Mouse (Mus musculus): ENCODE data around the gene Apom. TPM values are rescaled to one million over a fixed set of nuclear protein-coding genes. Genes with fewer than 3 reads are reported as not detected.

Gene Apom
- polyA plus RNA-seq (2015; fragmentation: Nextera tagmentation; extraction: Ambion mirVana) = 0.56 TPM in 1 of 2 replicates, not detected in the other

DNA sequence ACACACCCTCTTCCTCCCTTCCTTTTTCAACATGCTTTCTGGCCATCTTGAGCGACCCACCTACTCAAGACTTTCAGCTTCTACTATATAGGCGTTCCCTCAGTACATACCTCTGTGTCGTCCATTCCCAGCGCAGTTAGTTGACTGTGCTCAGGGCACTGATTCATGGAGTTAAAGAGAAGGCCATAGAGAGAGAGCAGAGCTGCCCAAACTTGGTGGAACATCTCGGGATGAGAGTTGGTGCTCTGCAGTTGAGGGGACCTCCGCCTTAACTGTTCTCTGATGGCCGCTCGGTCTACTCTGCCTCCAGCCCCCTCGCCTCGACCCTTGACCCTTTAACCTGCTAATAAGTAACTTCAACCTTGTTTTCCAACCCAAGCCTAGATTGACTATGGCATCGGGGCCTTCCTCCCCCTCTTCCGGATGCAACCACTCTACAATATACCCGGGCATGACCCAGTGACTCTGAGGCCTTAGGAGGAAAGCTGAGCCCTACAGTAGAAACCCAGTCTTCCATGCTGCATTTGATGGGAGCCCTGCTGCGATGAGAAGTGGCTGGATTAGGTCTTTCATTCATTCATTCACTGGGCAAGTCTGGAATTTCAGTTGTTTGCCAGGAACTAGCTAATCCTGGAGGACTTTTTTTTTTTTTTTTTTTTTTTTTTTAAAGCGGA lies at the start of gene Apom:
TSS of gene Apom (minus strand) at position 551 of the 674 bp plus-strand sequence.
- H3K27ac ChIP-seq (ENCODE audit: low read length) = no peak within 1 kb of the TSS
- no peaks in the 10 kb centered on the region for H3K9me3 ChIP-seq (ENCODE audit: control insufficient read depth, low read length)
- peaks cover 16% of the 10 kb centered on the region for H3K4me1 ChIP-seq (replicated peaks; ENCODE audit: control insufficient read depth, insufficient read depth, low read length)
- no peaks in the 10 kb centered on the region for H3K27me3 ChIP-seq (replicated peaks; ENCODE audit: control insufficient read depth, insufficient read depth, low read length)
- WGBS = 84% methylated on average over 15 of the region's 15 CpGs
- no peaks in the 10 kb centered on the region for H3K36me3 ChIP-seq (ENCODE audit: control insufficient read depth, insufficient read depth)
- no peak within 1 kb of the TSS for H3K4me2 ChIP-seq (ENCODE audit: low read length)
- ATAC-seq = no peak
- no peak within 1 kb of the TSS for H3K4me3 ChIP-seq (replicated peaks; ENCODE audit: low read length)
- no peak within 1 kb of the TSS for H3K9ac ChIP-seq (replicated peaks; ENCODE audit: low read depth, low read length)

DNA sequence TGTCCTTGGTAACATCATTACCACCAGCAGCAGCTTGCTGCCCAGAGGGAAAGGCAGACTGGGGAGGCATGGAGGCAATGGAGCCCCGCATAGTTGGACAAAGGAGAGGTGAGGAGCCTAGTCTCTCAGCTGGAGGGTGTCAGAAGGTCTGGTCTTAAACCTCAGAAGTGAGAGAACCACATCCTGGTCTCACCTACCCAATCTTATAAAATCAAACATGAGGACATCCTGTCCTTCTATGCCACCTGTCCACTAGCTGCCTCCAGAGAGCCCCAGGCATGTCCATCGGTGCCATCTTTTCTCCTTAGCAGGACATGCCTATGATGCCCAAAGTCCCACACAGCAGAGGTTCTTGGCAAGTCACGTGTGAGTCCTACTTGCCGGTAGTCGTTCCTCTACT lies 48.2 kb upstream of the Apom start:
- no peak overlapping the region for H3K27ac ChIP-seq (ENCODE audit: low read length)
- no peak overlapping the region for H3K9ac ChIP-seq (replicated peaks; ENCODE audit: low read depth, low read length)
- no peak overlapping the region for H3K4me3 ChIP-seq (replicated peaks; ENCODE audit: low read length)
- no peaks in the 10 kb centered on the region for H3K9me3 ChIP-seq (ENCODE audit: control insufficient read depth, low read length)
- WGBS = 91% methylated on average over 5 of the region's 5 CpGs
- no peak overlapping the region for H3K4me2 ChIP-seq (ENCODE audit: low read length)
- H3K27me3 ChIP-seq (replicated peaks; ENCODE audit: control insufficient read depth, insufficient read depth, low read length) = no peaks in the 10 kb centered on the region
- H3K36me3 ChIP-seq (ENCODE audit: control insufficient read depth, insufficient read depth) = no peaks in the 10 kb centered on the region
- no peak for ATAC-seq
- H3K4me1 ChIP-seq (replicated peaks; ENCODE audit: control insufficient read depth, insufficient read depth, low read length) = no peaks in the 10 kb centered on the region

DNA sequence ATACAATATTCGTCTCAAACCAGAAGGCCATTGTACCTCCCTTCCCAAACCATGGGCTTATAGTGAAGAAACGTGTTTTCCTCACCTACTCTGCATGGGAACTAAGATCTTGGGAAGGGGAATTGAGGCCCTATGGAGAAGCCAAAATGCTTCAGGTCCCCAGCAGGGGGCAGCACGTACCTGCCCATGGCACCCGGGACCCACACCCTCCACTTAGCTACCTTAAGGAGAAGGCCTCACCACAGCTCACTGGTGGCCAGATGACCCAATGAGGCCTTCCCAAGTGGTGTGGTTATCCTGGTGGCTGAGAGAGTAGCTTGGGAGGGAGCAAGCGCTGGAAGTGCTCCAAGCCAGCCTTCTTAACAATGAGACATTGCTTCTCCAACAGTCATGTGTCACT lies 46.7 kb upstream of the Apom start:
- ATAC-seq = 0 out of 2 replicates have a peak, but pooled peaks have one; percentile 49

DNA sequence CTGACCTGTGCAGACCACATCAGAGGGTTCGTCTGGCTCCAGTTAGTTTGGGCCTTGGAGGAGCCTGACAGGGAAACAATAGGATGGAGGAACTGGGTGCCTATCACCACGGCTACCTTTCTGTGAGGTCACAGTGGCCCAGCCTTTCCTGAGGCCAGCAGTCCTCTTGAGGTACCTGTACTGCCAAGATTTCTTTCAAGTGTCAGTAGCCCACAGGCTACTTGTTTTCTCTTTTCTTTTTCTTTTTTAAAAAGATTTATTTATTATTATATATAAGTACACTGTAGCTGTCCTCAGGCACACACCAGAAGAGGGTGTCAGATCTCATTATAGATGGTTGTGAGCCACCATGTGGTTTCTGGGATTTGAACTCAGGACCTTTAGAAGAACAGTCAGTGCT lies 44.1 kb upstream of the Apom start, which contains the start of gene Aif1:
TSS of gene Aif1 (minus strand) at position 101 of the 400 bp plus-strand sequence.
- no peak for ATAC-seq
- 43% methylated on average over 2 of the region's 2 CpGs for WGBS

More for the DNA sequence above, 46.7 kb upstream of the Apom start:
- Histone ChIP-seq H3K4me2 (ENCODE audit: low read length) (no peak overlapping the region), H3K4me3 (replicated peaks; ENCODE audit: low read length) (no peak overlapping the region), H3K27me3 (replicated peaks; ENCODE audit: control insufficient read depth, insufficient read depth, low read length) (no peaks in the 10 kb centered on the region), H3K9ac (replicated peaks; ENCODE audit: low read depth, low read length) (no peak overlapping the region), H3K9me3 (ENCODE audit: control insufficient read depth, low read length) (no peaks in the 10 kb centered on the region), H3K27ac (ENCODE audit: low read length) (no peak overlapping the region), H3K36me3 (ENCODE audit: control insufficient read depth, insufficient read depth) (no peaks in the 10 kb centered on the region), H3K4me1 (replicated peaks; ENCODE audit: control insufficient read depth, insufficient read depth, low read length) (no peaks in the 10 kb centered on the region)
- 10% methylated on average over 5 of the region's 5 CpGs for WGBS

DNA sequence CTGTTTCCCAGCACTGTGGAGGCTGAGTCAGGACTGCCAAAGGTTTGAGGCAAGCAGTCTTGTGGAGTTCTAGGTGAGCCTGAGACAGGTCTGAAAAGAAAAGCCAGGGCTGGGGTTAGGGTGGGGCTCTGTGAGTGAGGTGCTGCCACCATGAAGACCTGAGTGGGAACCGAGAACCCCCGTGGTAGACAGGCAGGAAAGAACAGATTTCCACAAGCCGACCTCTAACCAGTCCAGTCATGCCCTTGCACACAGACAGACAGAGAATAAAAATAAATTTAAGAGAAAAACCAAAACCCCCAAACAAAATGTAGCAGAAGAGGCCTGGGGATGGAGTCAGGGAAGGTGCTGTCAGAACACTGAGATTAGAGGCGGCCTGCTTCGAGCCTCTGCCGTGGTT lies 43.5 kb upstream of the Apom start:
- WGBS = 76% methylated on average over 6 of the region's 6 CpGs

More for the DNA sequence above, 44.1 kb upstream of the Apom start, which contains the start of gene Aif1:
- Histone ChIP-seq H3K9me3 (ENCODE audit: control insufficient read depth, low read length) (no peaks in the 10 kb centered on the region), H3K4me3 (replicated peaks; ENCODE audit: low read length) (no peak within 1 kb of the TSS), H3K27me3 (replicated peaks; ENCODE audit: control insufficient read depth, insufficient read depth, low read length) (no peaks in the 10 kb centered on the region), H3K27ac (ENCODE audit: low read length) (no peak within 1 kb of the TSS), H3K4me2 (ENCODE audit: low read length) (no peak within 1 kb of the TSS), H3K4me1 (replicated peaks; ENCODE audit: control insufficient read depth, insufficient read depth, low read length) (no peaks in the 10 kb centered on the region), H3K36me3 (ENCODE audit: control insufficient read depth, insufficient read depth) (no peaks in the 10 kb centered on the region), H3K9ac (replicated peaks; ENCODE audit: low read depth, low read length) (no peak within 1 kb of the TSS)

DNA sequence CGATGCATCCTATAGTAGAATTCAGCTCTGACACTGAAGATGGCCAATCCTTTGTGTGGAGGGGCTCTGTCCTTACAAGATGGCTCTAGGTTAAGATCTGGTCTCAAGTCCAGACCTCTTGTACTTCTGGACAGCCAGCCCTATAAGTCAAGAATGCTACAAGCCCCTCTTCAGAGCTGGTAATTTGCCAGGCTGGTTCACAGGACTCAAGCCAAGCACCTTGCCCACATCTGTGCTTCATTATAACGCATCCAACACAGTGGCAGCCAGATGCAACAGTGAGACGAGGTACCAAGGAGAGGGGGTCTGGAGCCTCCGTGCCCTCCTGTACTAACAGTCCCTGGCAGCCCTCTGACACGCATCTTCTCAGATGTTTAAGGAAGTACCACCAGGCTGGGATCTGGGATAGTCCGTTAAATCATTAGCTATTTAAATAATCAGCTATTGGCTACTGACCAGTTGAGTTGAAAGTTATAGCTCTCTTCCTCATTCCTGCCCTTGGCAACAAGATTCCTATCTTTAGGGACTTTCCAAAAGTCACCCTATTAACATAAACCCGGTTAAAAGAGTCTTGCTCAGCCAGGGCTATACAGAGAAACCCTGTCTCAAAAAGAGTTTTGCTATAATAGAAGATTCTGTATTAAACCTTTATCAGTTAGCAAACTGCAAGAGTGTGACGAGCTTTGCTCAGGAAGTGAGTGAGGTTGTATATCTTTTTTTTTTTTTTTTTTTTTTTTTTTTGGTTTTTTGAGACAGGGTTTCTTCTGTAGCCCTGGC lies 42.5 kb upstream of the Apom start:
- 73% methylated on average over 8 of the region's 8 CpGs for WGBS
- H3K27ac ChIP-seq (ENCODE audit: low read length) = no peak overlapping the region
- no peak overlapping the region for H3K4me2 ChIP-seq (ENCODE audit: low read length)
- H3K4me3 ChIP-seq (replicated peaks; ENCODE audit: low read length) = no peak overlapping the region
- no peak for ATAC-seq
- no peaks in the 10 kb centered on the region for H3K4me1 ChIP-seq (replicated peaks; ENCODE audit: control insufficient read depth, insufficient read depth, low read length)
- no peaks in the 10 kb centered on the region for H3K36me3 ChIP-seq (ENCODE audit: control insufficient read depth, insufficient read depth)
- no peak overlapping the region for H3K9ac ChIP-seq (replicated peaks; ENCODE audit: low read depth, low read length)
- no peaks in the 10 kb centered on the region for H3K27me3 ChIP-seq (replicated peaks; ENCODE audit: control insufficient read depth, insufficient read depth, low read length)
- no peaks in the 10 kb centered on the region for H3K9me3 ChIP-seq (ENCODE audit: control insufficient read depth, low read length)

More for the DNA sequence above, 43.5 kb upstream of the Apom start:
- Histone ChIP-seq H3K4me3 (replicated peaks; ENCODE audit: low read length) (no peak overlapping the region), H3K27ac (ENCODE audit: low read length) (no peak overlapping the region), H3K36me3 (ENCODE audit: control insufficient read depth, insufficient read depth) (no peaks in the 10 kb centered on the region), H3K4me2 (ENCODE audit: low read length) (no peak overlapping the region), H3K9ac (replicated peaks; ENCODE audit: low read depth, low read length) (no peak overlapping the region), H3K27me3 (replicated peaks; ENCODE audit: control insufficient read depth, insufficient read depth, low read length) (no peaks in the 10 kb centered on the region), H3K4me1 (replicated peaks; ENCODE audit: control insufficient read depth, insufficient read depth, low read length) (no peaks in the 10 kb centered on the region), H3K9me3 (ENCODE audit: control insufficient read depth, low read length) (no peaks in the 10 kb centered on the region)
- no peak for ATAC-seq

DNA sequence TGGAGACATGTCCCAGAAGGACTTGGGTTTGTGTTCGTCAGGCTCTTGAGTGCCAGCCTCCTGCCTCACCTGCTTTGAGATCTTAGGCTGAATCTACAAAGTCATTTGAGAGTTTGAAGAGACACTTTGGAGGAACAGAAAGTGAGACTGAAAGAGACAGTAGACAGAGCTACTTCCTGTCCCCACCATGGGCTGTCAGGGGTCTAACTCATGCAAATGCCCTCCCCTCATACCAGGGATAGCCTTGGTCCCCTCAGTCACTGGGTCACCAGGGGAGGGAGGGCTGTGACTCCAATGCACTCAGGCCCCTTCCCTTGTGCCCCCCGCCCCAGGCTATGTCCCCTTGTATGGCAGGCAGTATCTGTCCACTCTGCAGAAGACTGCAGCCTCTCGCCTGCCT lies 41.5 kb upstream of the Apom start:
- H3K4me2 ChIP-seq (ENCODE audit: low read length) = no peak overlapping the region
- H3K9me3 ChIP-seq (ENCODE audit: control insufficient read depth, low read length) = no peaks in the 10 kb centered on the region
- no peak overlapping the region for H3K4me3 ChIP-seq (replicated peaks; ENCODE audit: low read length)
- no peak overlapping the region for H3K27ac ChIP-seq (ENCODE audit: low read length)
- 84% methylated on average over 3 of the region's 3 CpGs for WGBS
- H3K36me3 ChIP-seq (ENCODE audit: control insufficient read depth, insufficient read depth) = no peaks in the 10 kb centered on the region
- H3K9ac ChIP-seq (replicated peaks; ENCODE audit: low read depth, low read length) = no peak overlapping the region
- no peaks in the 10 kb centered on the region for H3K4me1 ChIP-seq (replicated peaks; ENCODE audit: control insufficient read depth, insufficient read depth, low read length)
- no peaks in the 10 kb centered on the region for H3K27me3 ChIP-seq (replicated peaks; ENCODE audit: control insufficient read depth, insufficient read depth, low read length)
- ATAC-seq = no peak

DNA sequence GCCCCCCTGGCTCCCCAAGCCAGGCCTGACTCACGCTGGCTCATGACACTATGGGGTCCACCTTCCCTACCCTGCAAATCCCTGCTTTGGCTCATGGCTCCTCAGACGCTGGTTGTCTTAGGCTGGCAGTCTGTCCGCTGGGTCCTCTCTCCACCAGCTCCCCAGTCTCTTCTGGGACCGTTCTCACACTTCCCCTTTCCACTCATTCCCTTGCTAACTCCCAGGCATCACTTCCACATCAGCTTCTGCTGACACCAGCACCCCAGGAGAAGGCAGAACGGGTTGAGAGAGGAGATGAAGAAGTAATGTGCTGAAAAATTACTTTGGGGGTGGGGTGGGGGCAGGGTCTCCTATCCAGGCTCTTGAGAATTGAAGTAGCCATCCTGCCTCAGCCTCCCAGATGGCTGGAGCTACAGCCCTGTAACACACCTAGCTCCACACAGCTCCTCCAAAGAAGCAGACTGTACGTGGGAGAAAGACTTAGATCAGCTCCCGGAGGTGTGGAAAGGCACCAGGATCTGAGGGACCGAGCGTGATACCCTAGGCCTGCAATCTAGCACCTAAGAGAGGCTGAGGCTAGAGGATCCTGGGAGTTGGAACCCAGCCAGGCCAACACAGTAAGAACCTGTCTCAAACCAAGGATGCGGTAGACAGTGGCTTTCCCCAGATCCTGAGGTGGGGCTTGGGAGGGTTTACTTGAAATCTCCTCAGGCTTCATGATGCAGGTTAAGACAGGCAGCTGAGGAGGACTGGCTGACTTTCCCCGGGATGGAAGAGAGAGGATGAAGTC lies 40.8 kb upstream of the Apom start:
- H3K4me3 ChIP-seq (replicated peaks; ENCODE audit: low read length) = no peak overlapping the region

More for the DNA sequence above, 40.8 kb upstream of the Apom start:
- Histone ChIP-seq H3K9me3 (ENCODE audit: control insufficient read depth, low read length) (no peaks in the 10 kb centered on the region), H3K27ac (ENCODE audit: low read length) (no peak overlapping the region), H3K27me3 (replicated peaks; ENCODE audit: control insufficient read depth, insufficient read depth, low read length) (no peaks in the 10 kb centered on the region), H3K36me3 (ENCODE audit: control insufficient read depth, insufficient read depth) (no peaks in the 10 kb centered on the region), H3K9ac (replicated peaks; ENCODE audit: low read depth, low read length) (no peak overlapping the region), H3K4me1 (replicated peaks; ENCODE audit: control insufficient read depth, insufficient read depth, low read length) (no peaks in the 10 kb centered on the region), H3K4me2 (ENCODE audit: low read length) (no peak overlapping the region)
- no peak for ATAC-seq
- WGBS = 74% methylated on average over 11 of the region's 11 CpGs
